Mouse (Mus musculus): Measurements from ENCODE around the gene Rph3al. TPM values are rescaled to one million over a fixed set of nuclear protein-coding genes. Genes with fewer than 3 reads are reported as not detected.

Gene Rph3al
- polyA plus RNA-seq, 1 experiment from 2014 or later = 0.31 TPM

- Histone ChIP-seq H3K27me3 (peaks cover 62% of the 10 kb centered on the region), H3K9ac (peak overlapping the region; percentile 63), H3K4me2 (peak overlapping the region; percentile 75), H3K4me3 (replicated peaks) (peak overlapping the region; percentile 60), H3K9me3 (replicated peaks) (no peaks in the 10 kb centered on the region), H3K27ac (no peak overlapping the region), H3K4me1 (replicated peaks) (peaks cover 11% of the 10 kb centered on the region), H3K36me3 (no peaks in the 10 kb centered on the region)
- ATAC-seq (ENCODE audit: low read depth) = peak; percentile 73
- DNase-seq = peak; percentile 22
- WGBS (ENCODE audit: insufficient replicate concordance) = under 1% methylated on average over 82 of the region's 90 CpGs
Observed at GRCm38 (mm10) chr11:75966401-75967372, 28.5 kb upstream of the Rph3al start.

- WGBS (ENCODE audit: insufficient replicate concordance) = 12% methylated on average over 28 of the region's 28 CpGs
- Histone ChIP-seq H3K27ac (no peak overlapping the region), H3K4me3 (replicated peaks) (peak overlapping the region; percentile 60), H3K9ac (peak overlapping the region; percentile 63), H3K27me3 (peaks cover 62% of the 10 kb centered on the region), H3K4me2 (peak overlapping the region; percentile 75), H3K4me1 (replicated peaks) (peaks cover 11% of the 10 kb centered on the region), H3K9me3 (replicated peaks) (no peaks in the 10 kb centered on the region), H3K36me3 (no peaks in the 10 kb centered on the region)
- no peak for ATAC-seq (ENCODE audit: low read depth)
- DNase-seq = no peak
Observed at GRCm38 (mm10) chr11:75965674-75966400, 27.6 kb upstream of the Rph3al start.

- DNase-seq = no peak
- H3K27ac ChIP-seq = no peak overlapping the region
- ATAC-seq (ENCODE audit: low read depth) = no peak
Observed at GRCm38 (mm10) chr11:75964476-75964730, 26.2 kb upstream of the Rph3al start.

DNA sequence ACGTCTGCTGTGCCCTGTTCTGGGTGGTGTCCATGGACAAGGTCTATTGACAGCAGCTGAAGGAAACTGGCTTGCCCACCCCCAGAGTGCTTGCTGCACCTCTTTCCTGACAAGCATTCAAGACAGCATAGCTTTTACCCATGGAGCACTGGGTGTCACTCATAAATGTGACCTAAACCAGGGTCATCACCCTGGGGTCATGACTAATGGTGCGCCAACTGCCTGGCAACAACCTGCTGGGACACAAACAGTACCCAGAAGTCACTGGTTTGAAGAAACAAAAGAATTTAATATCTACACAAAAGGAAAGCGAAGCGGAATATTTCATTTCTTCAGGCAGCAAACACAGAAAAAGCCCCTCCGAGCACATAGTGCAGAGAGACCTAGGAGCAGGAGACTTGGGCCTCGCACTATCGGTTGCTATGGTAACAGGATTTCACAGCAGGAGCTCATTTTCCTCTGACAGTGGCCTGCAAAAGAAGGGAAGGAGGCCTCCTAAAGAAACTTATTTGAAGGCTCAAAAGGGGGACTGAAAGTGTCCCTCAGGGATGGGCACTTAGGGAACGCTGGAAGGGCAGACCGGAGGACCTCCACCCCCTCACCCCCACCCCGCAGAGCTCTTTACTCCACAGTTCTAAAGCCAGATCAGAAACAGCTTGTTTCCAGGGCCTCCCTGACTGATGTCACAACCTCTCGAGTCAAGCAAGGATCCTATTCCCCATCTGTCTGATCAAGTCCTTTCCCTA is 25.7 kb upstream of the Rph3al start:
- H3K4me1 ChIP-seq (replicated peaks) = peaks cover 11% of the 10 kb centered on the region
- ATAC-seq (ENCODE audit: low read depth) = no peak
- no peak overlapping the region for H3K27ac ChIP-seq
- no peak overlapping the region for H3K4me3 ChIP-seq (replicated peaks)
- H3K27me3 ChIP-seq = peaks cover 58% of the 10 kb centered on the region
- H3K9ac ChIP-seq = no peak overlapping the region
- no peak for DNase-seq
- no peak overlapping the region for H3K4me2 ChIP-seq
- no peaks in the 10 kb centered on the region for H3K9me3 ChIP-seq (replicated peaks)
- 43% methylated on average over 11 of the region's 11 CpGs for WGBS (ENCODE audit: insufficient replicate concordance)
- H3K36me3 ChIP-seq = no peaks in the 10 kb centered on the region

More at GRCm38 (mm10) chr11:75964476-75964730, 26.2 kb upstream of the Rph3al start:
- no peak overlapping the region for H3K9ac ChIP-seq
- no peak overlapping the region for H3K4me3 ChIP-seq (replicated peaks)
- H3K4me1 ChIP-seq (replicated peaks) = peaks cover 11% of the 10 kb centered on the region
- H3K27me3 ChIP-seq = peaks cover 62% of the 10 kb centered on the region
- no peaks in the 10 kb centered on the region for H3K36me3 ChIP-seq
- no peaks in the 10 kb centered on the region for H3K9me3 ChIP-seq (replicated peaks)
- WGBS (ENCODE audit: insufficient replicate concordance) = 57% methylated on average over 4 of the region's 4 CpGs
- H3K4me2 ChIP-seq = no peak overlapping the region

DNA sequence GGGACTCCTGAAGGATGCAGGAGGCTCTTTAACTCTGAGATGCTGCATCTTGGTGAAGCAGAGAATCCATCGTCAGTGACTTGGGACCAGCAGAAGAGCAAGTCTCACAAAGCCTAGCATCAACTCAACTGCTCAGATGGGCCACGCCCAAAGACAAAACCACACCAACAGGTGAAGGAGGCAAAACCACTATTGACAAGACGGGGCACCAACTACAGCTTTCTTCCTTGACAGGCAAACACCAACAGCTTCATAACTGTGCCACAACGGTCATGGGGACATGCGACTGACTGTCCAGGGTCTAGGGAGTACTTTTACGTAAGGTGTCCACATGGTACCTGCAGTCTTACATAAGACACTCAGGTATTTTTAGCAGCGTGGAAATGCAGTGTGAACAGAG is 23.6 kb upstream of the Rph3al start:
- DNase-seq (no peak), ATAC-seq (ENCODE audit: low read depth) (no peak)
- no peak overlapping the region for H3K4me3 ChIP-seq (replicated peaks)
- H3K27me3 ChIP-seq = peaks cover 37% of the 10 kb centered on the region
- no peak overlapping the region for H3K4me2 ChIP-seq
- peaks cover 9% of the 10 kb centered on the region for H3K4me1 ChIP-seq (replicated peaks)
- no peaks in the 10 kb centered on the region for H3K36me3 ChIP-seq
- H3K27ac ChIP-seq = no peak overlapping the region
- H3K9ac ChIP-seq = no peak overlapping the region
- no peaks in the 10 kb centered on the region for H3K9me3 ChIP-seq (replicated peaks)
- 75% methylated on average over 7 of the region's 7 CpGs for WGBS (ENCODE audit: insufficient replicate concordance)

DNA sequence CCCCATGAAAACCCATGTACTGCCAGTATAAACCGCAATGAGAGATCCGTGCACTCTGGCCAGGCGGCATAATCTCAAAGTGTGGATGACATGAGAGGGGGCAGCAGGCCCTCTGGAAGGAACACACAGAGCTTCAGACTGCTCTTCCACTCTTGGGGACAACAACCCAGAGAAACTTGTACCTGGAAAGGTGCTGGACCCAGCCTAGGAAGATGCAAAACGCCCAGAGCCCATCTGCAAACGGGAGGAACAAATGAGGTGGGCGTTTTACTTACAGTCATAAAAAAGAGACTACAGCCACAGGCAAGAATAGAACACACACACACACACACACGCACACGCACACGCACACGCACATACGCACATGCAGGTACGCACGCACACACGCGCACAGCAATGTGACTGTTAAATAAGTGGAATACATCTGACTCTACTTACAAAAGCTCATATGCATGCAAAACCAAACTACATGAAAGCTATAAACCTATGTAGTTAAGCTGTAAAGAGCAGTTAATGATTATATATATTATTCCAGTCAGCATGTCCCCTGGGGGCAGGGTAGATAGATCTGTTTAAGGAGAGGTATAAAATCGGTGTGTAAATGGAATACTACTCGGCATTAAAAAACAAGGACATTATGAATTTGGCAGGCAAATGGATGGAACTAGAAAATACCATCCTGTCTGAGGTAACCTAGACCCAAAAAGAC is 19.0 kb upstream of the Rph3al start:
- Histone ChIP-seq H3K36me3 (no peaks in the 10 kb centered on the region), H3K4me2 (no peak overlapping the region), H3K9me3 (replicated peaks) (no peaks in the 10 kb centered on the region), H3K27ac (no peak overlapping the region), H3K4me1 (replicated peaks) (no peaks in the 10 kb centered on the region), H3K4me3 (replicated peaks) (no peak overlapping the region), H3K27me3 (0 out of 2 replicates have a peak, but pooled peaks cover 4% of the 10 kb centered on the region), H3K9ac (no peak overlapping the region)
- no peak for DNase-seq
- 68% methylated on average over 17 of the region's 17 CpGs for WGBS (ENCODE audit: insufficient replicate concordance)
- no peak for ATAC-seq (ENCODE audit: low read depth)

DNA sequence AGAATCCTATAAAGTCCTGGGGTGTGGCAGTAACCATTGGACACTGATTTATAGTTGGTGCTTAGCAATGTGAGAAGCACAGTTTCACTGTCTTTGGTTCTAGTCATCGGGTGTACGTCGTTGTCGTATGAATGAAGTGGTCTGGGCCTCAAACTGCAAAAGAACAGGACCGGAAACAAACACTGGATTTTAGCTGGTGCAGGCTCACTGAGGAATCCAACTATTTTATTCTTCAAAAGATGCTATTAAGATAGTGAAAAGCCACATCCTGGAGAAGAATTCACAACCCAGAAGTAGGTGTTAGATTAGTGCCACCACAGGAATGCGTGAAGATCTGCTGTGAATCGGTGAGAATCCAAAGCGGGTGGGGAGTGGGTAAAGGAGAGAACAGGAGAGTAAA is 18.4 kb upstream of the Rph3al start:
- 32% methylated on average over 8 of the region's 8 CpGs for WGBS (ENCODE audit: insufficient replicate concordance)
- Histone ChIP-seq H3K9ac (no peak overlapping the region), H3K4me3 (replicated peaks) (no peak overlapping the region), H3K4me2 (no peak overlapping the region), H3K4me1 (replicated peaks) (no peaks in the 10 kb centered on the region), H3K36me3 (no peaks in the 10 kb centered on the region), H3K9me3 (replicated peaks) (no peaks in the 10 kb centered on the region), H3K27me3 (no peaks in the 10 kb centered on the region), H3K27ac (no peak overlapping the region)
- ATAC-seq (ENCODE audit: low read depth) (no peak), DNase-seq (no peak)

DNA sequence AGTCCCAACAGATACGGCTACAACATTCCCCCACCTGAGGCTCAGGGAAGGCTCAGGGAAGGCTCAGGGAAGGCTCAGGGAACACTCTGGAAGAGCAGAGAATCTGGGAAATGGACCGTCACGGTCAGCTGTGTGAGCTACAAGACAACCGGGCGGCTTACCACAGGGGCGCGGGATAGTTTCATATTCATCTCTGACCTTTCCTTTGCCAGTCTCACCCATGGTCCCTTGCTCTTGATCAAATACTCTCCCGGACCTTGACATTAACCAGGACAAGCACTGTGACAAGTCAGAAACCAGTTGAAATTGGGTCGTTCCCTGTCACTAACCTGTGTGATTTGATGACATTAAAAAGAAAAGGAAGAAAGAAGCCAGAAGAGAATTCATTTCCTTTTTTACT is 16.7 kb upstream of the Rph3al start:
- Histone ChIP-seq H3K36me3 (no peaks in the 10 kb centered on the region), H3K4me1 (replicated peaks) (no peaks in the 10 kb centered on the region), H3K27ac (no peak overlapping the region), H3K9me3 (replicated peaks) (no peaks in the 10 kb centered on the region), H3K27me3 (no peaks in the 10 kb centered on the region), H3K9ac (no peak overlapping the region), H3K4me2 (no peak overlapping the region), H3K4me3 (replicated peaks) (no peak overlapping the region)
- DNase-seq = no peak
- 69% methylated on average over 9 of the region's 9 CpGs for WGBS (ENCODE audit: insufficient replicate concordance)
- ATAC-seq (ENCODE audit: low read depth) = no peak

GRCm38 (mm10) chr11:75951895-75952294 is 13.7 kb upstream of the Rph3al start:
- no peak overlapping the region for H3K9ac ChIP-seq
- no peak for ATAC-seq (ENCODE audit: low read depth)
- no peak for DNase-seq

GRCm38 (mm10) chr11:75950459-75950858 is 12.2 kb upstream of the Rph3al start:
- H3K4me2 ChIP-seq = no peak overlapping the region
- 48% methylated on average over 3 of the region's 3 CpGs for WGBS (ENCODE audit: insufficient replicate concordance)
- no peak for ATAC-seq (ENCODE audit: low read depth)
- no peaks in the 10 kb centered on the region for H3K4me1 ChIP-seq (replicated peaks)
- DNase-seq = no peak
- H3K36me3 ChIP-seq = no peaks in the 10 kb centered on the region
- no peak overlapping the region for H3K9ac ChIP-seq
- no peak overlapping the region for H3K27ac ChIP-seq
- H3K9me3 ChIP-seq (replicated peaks) = no peaks in the 10 kb centered on the region
- no peaks in the 10 kb centered on the region for H3K27me3 ChIP-seq
- H3K4me3 ChIP-seq (replicated peaks) = no peak overlapping the region

More at GRCm38 (mm10) chr11:75951895-75952294, 13.7 kb upstream of the Rph3al start:
- Histone ChIP-seq H3K36me3 (no peaks in the 10 kb centered on the region), H3K4me1 (replicated peaks) (no peaks in the 10 kb centered on the region), H3K4me3 (replicated peaks) (no peak overlapping the region), H3K9me3 (replicated peaks) (no peaks in the 10 kb centered on the region), H3K4me2 (no peak overlapping the region), H3K27me3 (no peaks in the 10 kb centered on the region), H3K27ac (no peak overlapping the region)
- 48% methylated on average over 5 of the region's 5 CpGs for WGBS (ENCODE audit: insufficient replicate concordance)

DNA sequence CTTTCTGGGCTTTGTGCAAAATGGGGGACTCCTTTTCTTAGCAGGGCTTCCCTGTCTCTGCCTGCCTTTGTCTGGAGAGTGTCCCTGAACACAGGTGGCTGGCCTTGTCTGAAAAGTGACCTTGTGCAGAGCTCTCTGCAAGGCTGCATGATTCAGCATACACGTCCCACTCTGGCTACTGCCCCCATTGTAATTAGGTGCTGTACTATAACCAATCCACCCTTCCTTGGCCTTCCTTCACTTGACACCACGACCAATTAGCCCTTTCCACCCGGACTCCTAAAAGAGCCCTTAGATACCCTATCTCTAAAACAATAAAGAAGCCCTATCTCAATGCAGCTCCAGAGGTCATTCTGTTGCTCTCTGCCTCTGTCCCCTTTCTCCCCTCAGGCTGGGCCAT is 10.6 kb upstream of the Rph3al start:
- DNase-seq = no peak
- Histone ChIP-seq H3K27me3 (no peaks in the 10 kb centered on the region), H3K9me3 (replicated peaks) (no peaks in the 10 kb centered on the region), H3K4me3 (replicated peaks) (no peak overlapping the region), H3K27ac (no peak overlapping the region), H3K36me3 (no peaks in the 10 kb centered on the region), H3K9ac (no peak overlapping the region), H3K4me2 (no peak overlapping the region), H3K4me1 (replicated peaks) (no peaks in the 10 kb centered on the region)
- WGBS (ENCODE audit: insufficient replicate concordance) = 35% methylated on average over 3 of the region's 3 CpGs
- no peak for ATAC-seq (ENCODE audit: low read depth)
